Mouse (Mus musculus): ENCODE data around the gene Piwil1. TPM values are rescaled to one million over a fixed set of nuclear protein-coding genes. Genes with fewer than 3 reads are reported as not detected.
A peak's percentile ranks its signal among the peaks of the same experiment; 100 is the strongest.
"Not testable (repeated sequence)": the region's sequence is repeated elsewhere in the genome, so short reads cannot be mapped to it uniquely, and the experiment has no call there.

Gene Piwil1
- polyA plus RNA-seq, 1 experiment from 2014 or later, result not detected

- not testable (repeated sequence) for H3K27me3 ChIP-seq (ENCODE audit: control insufficient read depth, insufficient read depth, low read length); DNase-seq (ENCODE audit: low spot score); H3K4me2 ChIP-seq (ENCODE audit: low read depth, severe bottlenecking); H3K36me3 ChIP-seq (ENCODE audit: control insufficient read depth, insufficient read depth, low read length); H3K27ac ChIP-seq (replicated peaks; ENCODE audit: low read depth, low read length); H3K4me3 ChIP-seq (ENCODE audit: low read depth, low read length); H3K9me3 ChIP-seq (ENCODE audit: control insufficient read depth, low read length); H3K9ac ChIP-seq (ENCODE audit: low read length); H3K4me1 ChIP-seq (ENCODE audit: control insufficient read depth, insufficient read depth, low read length); ATAC-seq (ENCODE audit: insufficient number of reproducible peaks, low FRiP score, low TSS enrichment, low read depth)
- WGBS, result 94% methylated on average over 11 of the region's 11 CpGs
Observed at GRCm38 (mm10) chr5:128720461-128720860, 18.1 kb downstream of the Piwil1 start.

- 72% methylated on average over 5 of the region's 5 CpGs for WGBS
- Histone ChIP-seq H3K27ac (replicated peaks; ENCODE audit: low read depth, low read length) (no peak overlapping the region), H3K27me3 (ENCODE audit: control insufficient read depth, insufficient read depth, low read length) (no peaks in the 10 kb centered on the region), H3K4me3 (ENCODE audit: low read depth, low read length) (no peak overlapping the region), H3K4me2 (ENCODE audit: low read depth, severe bottlenecking) (no peak overlapping the region), H3K9ac (ENCODE audit: low read length) (no peak overlapping the region), H3K9me3 (ENCODE audit: control insufficient read depth, low read length) (no peaks in the 10 kb centered on the region), H3K36me3 (ENCODE audit: control insufficient read depth, insufficient read depth, low read length) (no peaks in the 10 kb centered on the region), H3K4me1 (ENCODE audit: control insufficient read depth, insufficient read depth, low read length) (no peaks in the 10 kb centered on the region)
- DNase-seq (ENCODE audit: low spot score) (peak; percentile 81), ATAC-seq (ENCODE audit: insufficient number of reproducible peaks, low FRiP score, low TSS enrichment, low read depth) (no peak)
Observed at GRCm38 (mm10) chr5:128729341-128729740, 27.0 kb downstream of the Piwil1 start.

GRCm38 (mm10) chr5:128730634-128731033 lies 28.3 kb downstream of the Piwil1 start:
- Histone ChIP-seq H3K9ac (ENCODE audit: low read length) (no peak overlapping the region), H3K27ac (replicated peaks; ENCODE audit: low read depth, low read length) (no peak overlapping the region), H3K9me3 (ENCODE audit: control insufficient read depth, low read length) (no peaks in the 10 kb centered on the region), H3K36me3 (ENCODE audit: control insufficient read depth, insufficient read depth, low read length) (no peaks in the 10 kb centered on the region), H3K27me3 (ENCODE audit: control insufficient read depth, insufficient read depth, low read length) (no peaks in the 10 kb centered on the region), H3K4me2 (ENCODE audit: low read depth, severe bottlenecking) (no peak overlapping the region), H3K4me1 (ENCODE audit: control insufficient read depth, insufficient read depth, low read length) (no peaks in the 10 kb centered on the region), H3K4me3 (ENCODE audit: low read depth, low read length) (no peak overlapping the region)
- 47% methylated on average over 5 of the region's 5 CpGs for WGBS
- ATAC-seq (ENCODE audit: insufficient number of reproducible peaks, low FRiP score, low TSS enrichment, low read depth), result no peak
- DNase-seq (ENCODE audit: low spot score), result peak; percentile 78

- Histone ChIP-seq H3K4me3 (ENCODE audit: low read depth, low read length) (no peak overlapping the region), H3K4me2 (ENCODE audit: low read depth, severe bottlenecking) (no peak overlapping the region), H3K36me3 (ENCODE audit: control insufficient read depth, insufficient read depth, low read length) (no peaks in the 10 kb centered on the region), H3K9ac (ENCODE audit: low read length) (no peak overlapping the region), H3K27ac (replicated peaks; ENCODE audit: low read depth, low read length) (no peak overlapping the region), H3K27me3 (ENCODE audit: control insufficient read depth, insufficient read depth, low read length) (no peaks in the 10 kb centered on the region), H3K9me3 (ENCODE audit: control insufficient read depth, low read length) (no peaks in the 10 kb centered on the region), H3K4me1 (ENCODE audit: control insufficient read depth, insufficient read depth, low read length) (no peaks in the 10 kb centered on the region)
- DNase-seq (ENCODE audit: low spot score) (peak; percentile 53), ATAC-seq (ENCODE audit: insufficient number of reproducible peaks, low FRiP score, low TSS enrichment, low read depth) (no peak)
- 72% methylated on average over 11 of the region's 11 CpGs for WGBS
Observed at GRCm38 (mm10) chr5:128732416-128733014, 30.2 kb downstream of the Piwil1 start.

GRCm38 (mm10) chr5:128733955-128734354 lies 31.6 kb downstream of the Piwil1 start:
- WGBS, result 1% methylated on average over 6 of the region's 6 CpGs
- no peaks in the 10 kb centered on the region for H3K9me3 ChIP-seq (ENCODE audit: control insufficient read depth, low read length)
- ATAC-seq (ENCODE audit: insufficient number of reproducible peaks, low FRiP score, low TSS enrichment, low read depth) (no peak), DNase-seq (ENCODE audit: low spot score) (peak; percentile 80)
- no peak overlapping the region for H3K4me3 ChIP-seq (ENCODE audit: low read depth, low read length)
- no peak overlapping the region for H3K9ac ChIP-seq (ENCODE audit: low read length)
- H3K27me3 ChIP-seq (ENCODE audit: control insufficient read depth, insufficient read depth, low read length), result no peaks in the 10 kb centered on the region
- no peaks in the 10 kb centered on the region for H3K4me1 ChIP-seq (ENCODE audit: control insufficient read depth, insufficient read depth, low read length)
- no peak overlapping the region for H3K4me2 ChIP-seq (ENCODE audit: low read depth, severe bottlenecking)
- no peak overlapping the region for H3K27ac ChIP-seq (replicated peaks; ENCODE audit: low read depth, low read length)
- no peaks in the 10 kb centered on the region for H3K36me3 ChIP-seq (ENCODE audit: control insufficient read depth, insufficient read depth, low read length)

GRCm38 (mm10) chr5:128735921-128736320 lies 33.6 kb downstream of the Piwil1 start:
- Histone ChIP-seq H3K27me3 (ENCODE audit: control insufficient read depth, insufficient read depth, low read length) (no peaks in the 10 kb centered on the region), H3K27ac (replicated peaks; ENCODE audit: low read depth, low read length) (no peak overlapping the region), H3K9ac (ENCODE audit: low read length) (no peak overlapping the region), H3K36me3 (ENCODE audit: control insufficient read depth, insufficient read depth, low read length) (no peaks in the 10 kb centered on the region), H3K4me3 (ENCODE audit: low read depth, low read length) (no peak overlapping the region), H3K4me2 (ENCODE audit: low read depth, severe bottlenecking) (no peak overlapping the region), H3K4me1 (ENCODE audit: control insufficient read depth, insufficient read depth, low read length) (no peaks in the 10 kb centered on the region), H3K9me3 (ENCODE audit: control insufficient read depth, low read length) (no peaks in the 10 kb centered on the region)
- ATAC-seq (ENCODE audit: insufficient number of reproducible peaks, low FRiP score, low TSS enrichment, low read depth) (no peak), DNase-seq (ENCODE audit: low spot score) (no peak)
- WGBS, result 71% methylated on average over 22 of the region's 22 CpGs

GRCm38 (mm10) chr5:128739168-128739837 lies 37.0 kb downstream of the Piwil1 start:
- H3K9me3 ChIP-seq (ENCODE audit: control insufficient read depth, low read length), result no peaks in the 10 kb centered on the region
- no peaks in the 10 kb centered on the region for H3K4me1 ChIP-seq (ENCODE audit: control insufficient read depth, insufficient read depth, low read length)
- no peak overlapping the region for H3K9ac ChIP-seq (ENCODE audit: low read length)
- no peak for DNase-seq (ENCODE audit: low spot score)
- H3K27me3 ChIP-seq (ENCODE audit: control insufficient read depth, insufficient read depth, low read length), result no peaks in the 10 kb centered on the region
- no peak overlapping the region for H3K4me3 ChIP-seq (ENCODE audit: low read depth, low read length)
- 0 out of 2 replicates have a peak, but pooled peaks have one; percentile 35 for ATAC-seq (ENCODE audit: insufficient number of reproducible peaks, low FRiP score, low TSS enrichment, low read depth)
- no peak overlapping the region for H3K27ac ChIP-seq (replicated peaks; ENCODE audit: low read depth, low read length)
- H3K4me2 ChIP-seq (ENCODE audit: low read depth, severe bottlenecking), result no peak overlapping the region
- WGBS, result 43% methylated on average over 16 of the region's 17 CpGs
- no peaks in the 10 kb centered on the region for H3K36me3 ChIP-seq (ENCODE audit: control insufficient read depth, insufficient read depth, low read length)

- WGBS, result 32% methylated on average over 8 of the region's 8 CpGs
- Histone ChIP-seq H3K27ac (replicated peaks; ENCODE audit: low read depth, low read length) (no peak overlapping the region), H3K4me1 (ENCODE audit: control insufficient read depth, insufficient read depth, low read length) (no peaks in the 10 kb centered on the region), H3K4me3 (ENCODE audit: low read depth, low read length) (no peak overlapping the region), H3K9me3 (ENCODE audit: control insufficient read depth, low read length) (no peaks in the 10 kb centered on the region), H3K36me3 (ENCODE audit: control insufficient read depth, insufficient read depth, low read length) (no peaks in the 10 kb centered on the region), H3K9ac (ENCODE audit: low read length) (no peak overlapping the region), H3K4me2 (ENCODE audit: low read depth, severe bottlenecking) (no peak overlapping the region), H3K27me3 (ENCODE audit: control insufficient read depth, insufficient read depth, low read length) (no peaks in the 10 kb centered on the region)
- ATAC-seq (ENCODE audit: insufficient number of reproducible peaks, low FRiP score, low TSS enrichment, low read depth), result no peak
- peak; percentile 34 for DNase-seq (ENCODE audit: low spot score)
Observed at GRCm38 (mm10) chr5:128739838-128740171, 37.5 kb downstream of the Piwil1 start.

- Histone ChIP-seq H3K4me1 (ENCODE audit: control insufficient read depth, insufficient read depth, low read length) (no peaks in the 10 kb centered on the region), H3K27ac (replicated peaks; ENCODE audit: low read depth, low read length) (no peak overlapping the region), H3K9ac (ENCODE audit: low read length) (no peak overlapping the region), H3K9me3 (ENCODE audit: control insufficient read depth, low read length) (no peaks in the 10 kb centered on the region), H3K4me2 (ENCODE audit: low read depth, severe bottlenecking) (no peak overlapping the region), H3K36me3 (ENCODE audit: control insufficient read depth, insufficient read depth, low read length) (no peaks in the 10 kb centered on the region), H3K27me3 (ENCODE audit: control insufficient read depth, insufficient read depth, low read length) (no peaks in the 10 kb centered on the region), H3K4me3 (ENCODE audit: low read depth, low read length) (no peak overlapping the region)
- no peak for ATAC-seq (ENCODE audit: insufficient number of reproducible peaks, low FRiP score, low TSS enrichment, low read depth)
- 93% methylated on average over 6 of the region's 6 CpGs for WGBS
- no peak for DNase-seq (ENCODE audit: low spot score)
Observed at GRCm38 (mm10) chr5:128744351-128744750, 42.0 kb downstream of the Piwil1 start.
